Mouse (Mus musculus): ENCODE results near the gene Hoxa7. TPM values are rescaled to one million over a fixed set of nuclear protein-coding genes. Genes with fewer than 3 reads are reported as not detected.

The Hoxa7 gene
- 38.0 TPM for polyA plus RNA-seq (2014; fragmentation: Illumina TruSeq; extraction: RNeasy Lipid Tissue Mini Kit (QIAGEN cat#74804); ENCODE audit: low read depth, low replicate concordance)

GRCm38 (mm10) chr6:52221337-52221992, at the start of gene Hoxa7:
Gene Hoxa7 (minus strand): TSS chr6:52221854.

DNA sequence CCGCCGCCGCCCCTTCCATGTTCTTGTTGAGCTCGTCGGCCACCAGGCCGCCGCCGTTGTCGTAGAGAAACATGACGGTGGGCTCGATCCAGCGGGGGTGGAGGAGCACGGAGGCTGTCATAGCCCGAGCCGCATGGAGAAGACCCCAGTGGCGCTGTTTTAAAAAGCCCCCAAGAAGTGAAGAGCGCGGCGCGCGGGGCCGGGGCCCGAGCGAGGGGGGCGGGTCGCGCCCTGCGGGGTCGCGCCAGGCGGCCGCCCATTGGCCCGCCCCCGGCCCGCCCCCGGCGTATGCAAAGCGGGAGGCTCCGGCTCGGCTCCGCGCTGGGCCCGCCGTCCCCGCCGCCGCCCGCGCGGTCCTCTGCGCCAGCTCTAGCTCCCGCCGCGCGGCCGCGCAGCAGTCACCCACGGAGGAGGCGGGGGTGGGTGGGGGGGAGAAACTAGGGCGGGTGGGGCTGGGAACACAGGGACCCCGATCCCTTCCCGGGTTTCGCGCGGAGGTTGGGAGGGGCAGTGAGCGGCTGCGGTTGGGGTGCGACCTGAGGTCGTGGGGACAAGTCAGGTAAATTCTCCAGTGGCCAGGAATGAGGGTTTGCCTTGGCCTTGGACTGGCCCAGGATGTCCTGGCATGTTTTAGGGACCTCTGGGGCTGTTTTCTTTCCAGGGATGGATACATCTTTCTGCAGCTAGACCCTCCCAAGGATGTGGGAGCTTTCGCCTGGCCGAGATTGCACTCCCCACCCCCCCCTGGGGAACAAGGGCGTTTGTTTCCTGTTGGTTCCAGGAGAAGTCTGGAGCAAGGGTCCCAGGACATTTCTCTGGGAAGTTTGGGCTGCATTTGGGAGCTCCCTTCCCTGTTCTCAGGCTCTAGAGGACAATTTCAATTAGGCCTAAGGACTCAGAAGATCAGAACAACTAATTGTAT, 39.3 kb upstream of the Hoxa7 start, which contains the start of gene Hoxa13:
Gene Hoxa13 (minus strand): TSS at position 227 of the 922 bp plus-strand sequence.

GRCm38 (mm10) chr6:52245757-52246142, 24.1 kb upstream of the Hoxa7 start, which contains the start of gene Hoxa11:
Gene Hoxa11 (minus strand): TSS chr6:52245810.

GRCm38 (mm10) chr6:52240389-52241000, 18.8 kb upstream of the Hoxa7 start, which contains the start of gene Hoxa10:
Gene Hoxa10 (minus strand): TSS chr6:52240854.

DNA sequence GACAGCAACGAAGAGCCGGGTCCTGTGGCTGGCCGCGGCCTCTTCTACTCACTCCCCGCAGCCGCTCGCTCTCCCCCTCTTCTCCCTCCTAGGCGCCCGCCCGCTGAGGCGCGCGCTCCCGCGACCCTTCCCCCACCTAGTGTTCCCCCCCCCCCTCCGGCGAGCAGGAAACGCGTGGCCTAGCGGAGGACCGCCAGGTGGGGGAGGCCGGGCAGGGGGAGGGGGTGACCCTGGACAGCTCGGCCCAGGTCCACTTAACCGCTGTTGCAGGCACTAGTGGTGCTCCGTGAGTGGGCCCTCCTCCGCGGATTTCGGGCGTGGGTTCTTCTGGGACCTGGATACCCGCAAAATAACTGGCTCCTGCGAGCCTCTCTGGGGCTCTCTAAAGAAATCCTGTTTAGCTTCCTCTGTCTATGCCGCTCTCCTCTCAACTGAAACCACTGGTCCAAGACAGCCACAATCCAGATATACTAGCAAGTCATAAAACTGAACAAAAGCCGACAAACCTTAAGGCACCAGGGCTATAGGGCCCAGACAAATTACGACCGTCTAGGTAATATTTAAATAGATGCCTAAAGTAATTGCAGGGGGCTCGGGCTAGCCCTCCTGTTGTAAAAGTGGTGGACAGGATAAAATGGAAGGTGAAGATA, 9.0 kb upstream of the Hoxa7 start, which contains the start of gene Hoxa9:
Gene Hoxa9 (minus strand): TSS at position 574 of the 650 bp plus-strand sequence.

DNA sequence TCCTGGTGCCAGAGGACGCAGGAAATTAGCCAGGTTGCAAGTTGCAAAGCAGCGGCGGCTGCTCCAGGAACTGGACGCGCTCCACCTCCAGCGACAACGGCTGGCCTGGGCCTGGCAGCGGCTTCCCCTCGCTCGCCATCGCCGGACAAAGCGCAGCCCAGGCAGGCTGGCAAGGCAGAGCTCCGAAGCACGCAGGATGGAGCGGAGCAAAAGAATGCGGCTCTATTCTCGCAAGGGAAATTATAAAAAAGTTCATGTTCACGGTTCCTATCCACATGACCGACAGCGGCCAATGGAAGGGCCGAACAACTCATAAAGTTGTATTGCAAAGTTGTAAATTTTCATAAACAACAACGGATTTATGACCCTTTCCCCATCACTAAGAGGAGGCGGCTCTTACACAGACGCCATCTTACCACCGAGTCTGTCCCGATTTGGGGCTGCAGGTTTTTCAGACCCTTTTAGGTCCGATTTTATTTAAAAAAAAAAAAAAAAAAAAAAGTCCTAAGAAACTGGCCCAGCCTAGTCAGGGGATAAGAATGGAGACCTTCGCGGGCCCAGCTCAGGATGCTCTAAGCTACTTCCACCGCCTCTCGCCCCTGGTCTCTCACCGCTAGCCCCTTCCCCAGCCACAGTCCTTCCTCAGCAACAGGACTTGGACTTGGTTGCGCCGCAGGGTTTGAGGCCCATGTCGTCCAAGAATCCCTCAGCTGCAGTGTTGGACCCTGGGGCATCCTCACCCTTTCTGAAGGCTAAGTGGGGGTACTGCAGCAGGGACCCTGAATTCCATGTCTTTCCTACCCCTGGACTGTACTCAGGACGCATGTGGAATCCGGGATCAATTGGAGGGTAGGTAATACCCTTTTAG, 8.3 kb downstream of the Hoxa7 start, which contains the start of the genes Hoxa3 and Gm28308:
Gene Hoxa3 (minus strand): TSS at position 218 of the 868 bp plus-strand sequence.
Gene Gm28308 (minus strand): TSS at position 221 of the 868 bp plus-strand sequence.

DNA sequence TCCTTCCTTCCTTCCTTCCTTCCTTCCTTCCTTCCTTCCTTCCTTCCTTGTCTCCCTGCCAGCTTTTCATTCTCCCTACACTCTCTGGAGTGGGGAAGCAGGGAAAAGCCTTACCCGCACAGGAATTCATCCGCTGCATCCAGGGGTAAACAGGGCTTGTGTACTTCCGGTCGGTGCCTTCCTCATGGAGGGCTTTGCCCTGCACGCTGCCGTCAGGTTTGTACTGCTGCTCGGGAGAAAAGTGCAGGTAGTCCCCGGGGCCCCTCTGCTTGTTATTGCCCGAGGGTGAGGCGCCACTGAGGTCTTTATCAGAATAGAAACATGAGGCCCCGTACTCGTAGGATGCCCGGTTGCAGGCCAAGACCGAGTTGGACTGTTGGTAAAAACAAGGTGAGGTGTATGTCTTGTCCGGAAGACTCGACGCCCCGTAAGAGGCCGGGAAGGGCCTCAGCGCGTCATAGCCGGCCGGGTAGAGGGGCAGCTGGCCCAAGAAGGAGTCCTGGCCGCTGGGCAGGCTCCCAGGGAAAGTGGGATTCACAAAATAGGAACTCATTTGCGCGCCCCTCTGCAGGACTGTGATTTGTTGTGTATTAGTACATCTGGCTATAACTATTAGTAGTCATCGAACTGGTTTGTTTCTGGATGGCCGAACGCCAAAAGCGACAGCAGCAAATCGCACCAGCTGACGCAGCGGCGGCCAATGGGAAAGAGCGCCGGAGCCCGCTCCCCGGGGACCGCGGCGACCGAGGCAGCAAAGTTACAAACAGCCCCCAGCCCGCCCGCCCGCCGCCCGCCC, 13.4 kb downstream of the Hoxa7 start, which contains the start of gene Hoxa6:
Gene Hoxa6 (minus strand): TSS at position 651 of the 796 bp plus-strand sequence.

DNA sequence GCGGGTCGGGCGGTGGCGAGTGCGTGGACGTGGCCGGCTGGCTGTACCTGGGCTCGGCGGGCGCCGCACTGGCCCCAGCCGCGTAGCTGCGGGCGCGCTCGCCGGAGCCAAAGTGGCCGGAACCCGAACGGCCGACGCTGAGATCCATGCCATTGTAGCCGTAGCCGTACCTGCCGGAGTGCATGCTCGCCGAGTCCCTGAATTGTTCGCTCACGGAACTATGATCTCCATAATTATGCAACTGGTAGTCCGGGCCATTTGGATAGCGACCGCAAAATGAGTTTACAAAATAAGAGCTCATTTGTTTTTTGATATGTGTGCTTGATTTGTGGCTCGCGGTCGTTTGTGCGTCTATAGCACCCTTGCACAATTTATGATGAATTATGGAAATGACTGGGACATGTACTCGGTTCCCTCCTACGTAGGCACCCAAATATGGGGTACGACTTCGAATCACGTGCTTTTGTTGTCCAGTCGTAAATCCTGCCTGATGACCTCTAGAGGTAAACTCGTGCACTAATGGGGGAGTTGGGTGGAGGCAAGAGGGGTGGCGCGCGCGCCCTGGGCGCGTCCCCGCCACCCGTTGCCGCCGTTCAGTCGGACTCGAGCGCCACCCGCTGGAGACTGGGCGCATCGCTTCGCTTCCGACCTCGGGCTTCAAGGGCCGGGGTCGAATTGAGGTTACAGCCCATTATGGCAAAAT, 17.5 kb downstream of the Hoxa7 start, which contains the start of gene Hoxa5:
Gene Hoxa5 (minus strand): TSS at position 538 of the 703 bp plus-strand sequence.

DNA sequence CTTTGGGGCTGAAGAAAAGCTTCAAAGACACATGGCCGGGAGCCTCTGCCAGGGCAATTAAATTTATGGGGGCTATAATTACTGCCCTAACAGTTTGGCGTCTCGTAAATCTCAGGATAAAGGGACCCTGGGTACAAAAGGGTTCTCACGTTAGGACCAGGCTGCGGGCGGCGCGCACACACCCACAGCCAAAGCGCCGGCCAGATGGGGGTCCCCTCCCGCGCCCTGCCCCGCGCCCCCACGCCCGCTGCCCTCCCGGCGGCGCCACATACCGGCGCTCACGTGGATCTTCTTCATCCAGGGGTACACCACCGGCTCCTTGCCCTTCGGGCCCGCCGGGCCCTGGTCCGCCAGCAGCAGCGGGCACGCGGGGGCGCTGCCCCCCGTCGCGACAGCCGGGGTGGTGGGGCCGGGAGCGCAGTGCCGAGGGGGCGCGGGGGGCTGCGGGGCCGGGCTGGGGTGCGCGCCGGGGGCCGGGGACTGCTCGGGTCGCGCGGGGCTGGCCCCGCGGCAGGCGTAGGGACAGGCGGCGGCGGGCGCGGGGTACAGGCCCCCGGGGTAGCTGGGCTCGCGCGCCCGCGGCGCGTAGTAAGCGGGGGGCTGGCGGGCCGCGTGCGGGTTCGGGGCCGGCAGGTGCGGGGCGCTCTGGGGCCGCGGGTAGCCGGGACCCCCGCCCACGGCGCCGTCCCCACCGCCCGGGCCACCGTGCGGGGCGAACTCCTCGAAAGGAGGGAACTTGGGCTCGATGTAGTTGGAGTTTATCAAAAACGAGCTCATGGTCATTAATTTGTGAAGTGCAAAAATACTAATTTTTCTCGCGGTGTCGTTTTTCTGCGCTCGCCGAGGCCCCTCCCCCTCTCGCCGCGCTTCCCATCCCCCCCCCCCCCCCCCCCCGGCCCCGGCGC, 30.5 kb downstream of the Hoxa7 start, which contains the start of gene Hoxa4:
Gene Hoxa4 (minus strand): TSS at position 848 of the 905 bp plus-strand sequence.

DNA sequence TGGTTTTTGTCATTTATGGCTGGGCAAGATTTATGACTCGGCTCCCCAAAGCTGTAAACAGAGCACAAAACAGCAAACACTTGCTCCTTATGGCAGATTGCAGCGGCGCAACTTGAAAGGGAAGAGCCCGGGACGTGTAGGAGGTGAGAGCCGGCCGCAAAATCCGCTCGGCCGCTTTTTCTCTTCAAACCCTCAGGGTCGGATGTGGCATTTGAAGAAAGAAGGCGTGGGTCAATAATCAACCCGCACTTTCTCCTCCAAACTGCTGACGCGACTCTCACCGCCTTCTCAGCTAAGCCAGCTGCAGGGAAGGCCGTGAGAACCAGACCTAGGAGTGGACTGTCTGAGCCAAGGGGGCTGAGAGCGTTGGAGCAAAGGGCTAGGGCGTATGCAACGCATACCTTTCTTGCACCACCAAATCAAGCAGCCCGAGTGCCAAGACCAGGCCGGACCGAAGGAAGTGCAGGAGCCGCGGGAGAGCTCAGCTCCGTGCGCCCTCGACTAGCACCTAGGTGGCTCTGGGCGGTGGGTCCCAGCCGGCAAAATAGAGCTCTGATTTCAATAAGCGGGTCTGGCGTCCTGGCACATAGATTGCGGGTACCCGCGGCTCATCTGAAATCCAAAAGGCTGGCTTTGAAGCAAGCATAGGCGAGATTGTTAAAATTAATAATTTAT, 44.5 kb downstream of the Hoxa7 start, which contains the start of gene 5730596B20Rik:
Gene 5730596B20Rik (plus strand): TSS at position 438 of the 675 bp plus-strand sequence.

GRCm38 (mm10) chr6:52164626-52165440, 56.8 kb downstream of the Hoxa7 start, which contains the start of gene Hoxa2:
Gene Hoxa2 (minus strand): TSS chr6:52164831.

Other genes starting within 250 kb of the Hoxa7 start
- gene Skap2, start 209.3 kb downstream of the Hoxa7 start, polyA plus RNA-seq (2014; fragmentation: Illumina TruSeq; extraction: RNeasy Lipid Tissue Mini Kit (QIAGEN cat#74804); ENCODE audit: low read depth, low replicate concordance), result 120 TPM
- gene Hoxa1, start 63.5 kb downstream of the Hoxa7 start, polyA plus RNA-seq (2014; fragmentation: Illumina TruSeq; extraction: RNeasy Lipid Tissue Mini Kit (QIAGEN cat#74804); ENCODE audit: low read depth, low replicate concordance), result 1.9 TPM
- 10.2 TPM for gene Hoxa2, start 57.0 kb downstream of the Hoxa7 start, polyA plus RNA-seq (2014; fragmentation: Illumina TruSeq; extraction: RNeasy Lipid Tissue Mini Kit (QIAGEN cat#74804); ENCODE audit: low read depth, low replicate concordance)
- gene 5730596B20Rik, start 44.4 kb downstream of the Hoxa7 start, polyA plus RNA-seq (2014; fragmentation: Illumina TruSeq; extraction: RNeasy Lipid Tissue Mini Kit (QIAGEN cat#74804); ENCODE audit: low read depth, low replicate concordance), result not detected
- 1.0 TPM for gene Hoxa4, start 30.1 kb downstream of the Hoxa7 start, polyA plus RNA-seq (2014; fragmentation: Illumina TruSeq; extraction: RNeasy Lipid Tissue Mini Kit (QIAGEN cat#74804); ENCODE audit: low read depth, low replicate concordance)
- 34.4 TPM for gene Hoxa5, start 17.3 kb downstream of the Hoxa7 start, polyA plus RNA-seq (2014; fragmentation: Illumina TruSeq; extraction: RNeasy Lipid Tissue Mini Kit (QIAGEN cat#74804); ENCODE audit: low read depth, low replicate concordance)
- not detected for gene Hoxa6, start 13.1 kb downstream of the Hoxa7 start, polyA plus RNA-seq (2014; fragmentation: Illumina TruSeq; extraction: RNeasy Lipid Tissue Mini Kit (QIAGEN cat#74804); ENCODE audit: low read depth, low replicate concordance)
- 36.4 TPM for gene Hoxa3, start 8.5 kb downstream of the Hoxa7 start, polyA plus RNA-seq (2014; fragmentation: Illumina TruSeq; extraction: RNeasy Lipid Tissue Mini Kit (QIAGEN cat#74804); ENCODE audit: low read depth, low replicate concordance)
- gene Gm28308, start 8.5 kb downstream of the Hoxa7 start, polyA plus RNA-seq (2014; fragmentation: Illumina TruSeq; extraction: RNeasy Lipid Tissue Mini Kit (QIAGEN cat#74804); ENCODE audit: low read depth, low replicate concordance), result not detected
- gene Hoxa9, start 9.2 kb upstream of the Hoxa7 start, polyA plus RNA-seq (2014; fragmentation: Illumina TruSeq; extraction: RNeasy Lipid Tissue Mini Kit (QIAGEN cat#74804); ENCODE audit: low read depth, low replicate concordance), result 111 TPM
- 91.2 TPM for gene Hoxa10, start 19.0 kb upstream of the Hoxa7 start, polyA plus RNA-seq (2014; fragmentation: Illumina TruSeq; extraction: RNeasy Lipid Tissue Mini Kit (QIAGEN cat#74804); ENCODE audit: low read depth, low replicate concordance)
- 4.0 TPM for gene Hoxa11, start 24.0 kb upstream of the Hoxa7 start, polyA plus RNA-seq (2014; fragmentation: Illumina TruSeq; extraction: RNeasy Lipid Tissue Mini Kit (QIAGEN cat#74804); ENCODE audit: low read depth, low replicate concordance)
- gene Hoxa13, start 39.0 kb upstream of the Hoxa7 start, polyA plus RNA-seq (2014; fragmentation: Illumina TruSeq; extraction: RNeasy Lipid Tissue Mini Kit (QIAGEN cat#74804); ENCODE audit: low read depth, low replicate concordance), result 162 TPM
- gene Evx1, start 91.6 kb upstream of the Hoxa7 start, polyA plus RNA-seq (2014; fragmentation: Illumina TruSeq; extraction: RNeasy Lipid Tissue Mini Kit (QIAGEN cat#74804); ENCODE audit: low read depth, low replicate concordance), result 0.19 TPM